Comparison of ENCODE assay signal across 27 mouse cellular contexts in the genomic region with DNA sequence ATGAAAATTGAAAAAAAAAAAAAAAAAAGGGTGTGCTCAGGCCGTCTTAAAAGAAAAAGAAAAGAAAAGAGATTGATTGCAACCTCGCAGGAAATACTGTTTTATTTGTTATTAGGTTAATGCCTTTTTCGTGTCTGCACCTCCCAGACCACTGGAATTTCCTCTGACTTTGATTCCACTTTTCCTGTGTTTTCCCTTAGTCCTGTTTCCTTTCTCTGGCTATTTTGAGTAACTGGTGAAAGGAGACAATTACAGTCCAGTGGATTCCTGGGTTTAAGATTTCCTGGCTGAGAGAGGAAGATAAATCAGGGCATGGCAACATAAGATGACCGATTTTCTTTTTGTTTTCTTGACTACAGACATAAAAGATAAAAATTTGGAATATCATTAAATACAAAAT.
DNase-seq lines count a peak whose midpoint lies in the region; ATAC-seq and TF ChIP-seq lines count a peak whose summit lies in the region.
"Had no signal": no experiment of that assay in that cellular context is flagged by ENCODE, and none has a peak within 500 bp of the region (broad histone marks: within the 10 kb centered on the region; RNA-seq: fewer than 3 reads in every experiment).

No protein-coding gene starts in this region.

- H3K4me1 ChIP-seq in heart, postnatal 0 days (ENCODE audit: control insufficient read depth, insufficient read depth), result no peaks in the 10 kb centered on the region
- no peaks in the 10 kb centered on the region for H3K4me1 ChIP-seq in kidney, embryonic 14.5 days (ENCODE audit: control insufficient read depth, insufficient read depth, low read length)
- no peaks in the 10 kb centered on the region for H3K4me1 ChIP-seq in midbrain, embryonic 12.5 days
- peaks cover 3% of the 10 kb centered on the region; the same call in 1 of the 2 replicates for H3K4me1 ChIP-seq in midbrain, postnatal 0 days (ENCODE audit: insufficient read depth, low read length)
- 0 out of 2 replicates have a peak, but pooled peaks cover 3% of the 10 kb centered on the region for H3K4me1 ChIP-seq in midbrain, embryonic 16.5 days (ENCODE audit: control insufficient read depth, insufficient read depth, low read length)
- H3K4me1 ChIP-seq: heart, embryonic 13.5 days had no signal

- H3K9ac ChIP-seq in heart, postnatal 0 days (replicated peaks; ENCODE audit: low read depth, low read length), result no peak overlapping the region
- no peak overlapping the region for H3K9ac ChIP-seq in kidney, embryonic 14.5 days (ENCODE audit: low read depth, low read length)
- no peak overlapping the region for H3K9ac ChIP-seq in midbrain, embryonic 12.5 days (replicated peaks)
- no peak overlapping the region for H3K9ac ChIP-seq in midbrain, postnatal 0 days (replicated peaks; ENCODE audit: low read length, poor library complexity, severe bottlenecking)
- H3K9ac ChIP-seq in midbrain, embryonic 16.5 days (ENCODE audit: low read depth, low read length), result no peak overlapping the region
- H3K9ac ChIP-seq: forebrain, postnatal 0 days; heart, embryonic 13.5 days; hindbrain, embryonic 14.5 days; liver, postnatal 0 days had no signal

- 45% methylated on average over 4 of the region's 4 CpGs for WGBS in heart, postnatal 0 days
- 46% methylated on average over 4 of the region's 4 CpGs for WGBS in kidney, embryonic 14.5 days
- 77% methylated on average over 4 of the region's 4 CpGs for WGBS in midbrain, embryonic 12.5 days
- WGBS in midbrain, postnatal 0 days, result 69% methylated on average over 4 of the region's 4 CpGs
- WGBS in midbrain, embryonic 16.5 days, result 64% methylated on average over 4 of the region's 4 CpGs

- DNase-seq in heart, postnatal 0 days (ENCODE audit: low spot score), result no peak
- DNase-seq in heart, postnatal 4 days, result no peak
- DNase-seq in kidney, postnatal 14 days, result peak; percentile 13
- DNase-seq in midbrain, postnatal 0 days (ENCODE audit: low spot score), result no peak
- no peak for DNase-seq in layer of hippocampus, postnatal 10 days (ENCODE audit: low spot score in 2 of 2)
- DNase-seq: adrenal gland, adult 8-10 months; B cell, adult 2 months; cerebellum, adult 18-20 months; cerebellum, postnatal 14 days; forebrain, postnatal 0 days; heart, postnatal 36 days; layer of hippocampus, adult 9-11 months; liver, postnatal 0 days; right cerebral cortex, adult 18-20 months; right cerebral cortex, postnatal 4 days; thymus, postnatal 14 days had no signal

- no peaks in the 10 kb centered on the region for H3K36me3 ChIP-seq in heart, postnatal 0 days (replicated peaks; ENCODE audit: control insufficient read depth, insufficient read depth, low read length)
- H3K36me3 ChIP-seq in kidney, embryonic 14.5 days (ENCODE audit: control insufficient read depth, insufficient read depth, low read length), result no peaks in the 10 kb centered on the region
- no peaks in the 10 kb centered on the region for H3K36me3 ChIP-seq in midbrain, embryonic 12.5 days
- no peaks in the 10 kb centered on the region for H3K36me3 ChIP-seq in midbrain, postnatal 0 days (ENCODE audit: insufficient read depth, low read length)
- H3K36me3 ChIP-seq in midbrain, embryonic 16.5 days (ENCODE audit: control insufficient read depth, insufficient read depth, low read length), result no peaks in the 10 kb centered on the region
- H3K36me3 ChIP-seq: G1E; heart, embryonic 13.5 days; limb, embryonic 10.5 days had no signal

- H3K27me3 ChIP-seq in heart, postnatal 0 days (ENCODE audit: control insufficient read depth, insufficient read depth, low read length), result no peaks in the 10 kb centered on the region
- H3K27me3 ChIP-seq in kidney, embryonic 14.5 days (ENCODE audit: control insufficient read depth, insufficient read depth, low read length), result no peaks in the 10 kb centered on the region
- H3K27me3 ChIP-seq in midbrain, embryonic 12.5 days, result no peaks in the 10 kb centered on the region
- H3K27me3 ChIP-seq in midbrain, postnatal 0 days (ENCODE audit: insufficient read depth, low read length), result no peaks in the 10 kb centered on the region
- no peaks in the 10 kb centered on the region for H3K27me3 ChIP-seq in midbrain, embryonic 16.5 days (ENCODE audit: control insufficient read depth, insufficient read depth, low read depth, low read length)
- H3K27me3 ChIP-seq: CH12.LX; heart, embryonic 13.5 days had no signal

- H3K4me2 ChIP-seq in heart, postnatal 0 days (ENCODE audit: low read depth, low read length), result no peak overlapping the region
- H3K4me2 ChIP-seq in kidney, embryonic 14.5 days (replicated peaks; ENCODE audit: low read depth, low read length), result no peak overlapping the region
- H3K4me2 ChIP-seq in midbrain, embryonic 12.5 days (replicated peaks), result no peak overlapping the region
- H3K4me2 ChIP-seq in midbrain, postnatal 0 days (ENCODE audit: low read depth, low read length, poor library complexity, severe bottlenecking), result no peak overlapping the region
- H3K4me2 ChIP-seq in midbrain, embryonic 16.5 days (ENCODE audit: low read length), result no peak overlapping the region
- H3K4me2 ChIP-seq: heart, embryonic 13.5 days; hindbrain, embryonic 14.5 days; liver, embryonic 11.5 days had no signal

- no peak for ATAC-seq in heart, postnatal 0 days (ENCODE audit: insufficient read depth, low read depth)
- ATAC-seq in kidney, embryonic 14.5 days (ENCODE audit: low FRiP score, low TSS enrichment), result no peak
- no peak for ATAC-seq in midbrain, embryonic 12.5 days (ENCODE audit: low FRiP score, low read depth)
- ATAC-seq in midbrain, postnatal 0 days (ENCODE audit: low FRiP score), result no peak
- ATAC-seq in midbrain, embryonic 16.5 days, result no peak
- ATAC-seq: forebrain, postnatal 0 days; inflammation-experienced regulatory T-cells, adult 6 months; liver, postnatal 0 days had no signal

- H3K4me3 ChIP-seq in heart, postnatal 0 days (ENCODE audit: low read depth, low read length), result no peak overlapping the region
- no peak overlapping the region for H3K4me3 ChIP-seq in kidney, embryonic 14.5 days (ENCODE audit: low read length)
- H3K4me3 ChIP-seq in midbrain, embryonic 12.5 days, result no peak overlapping the region
- H3K4me3 ChIP-seq in midbrain, postnatal 0 days (ENCODE audit: low read depth, low read length), result no peak overlapping the region
- no peak overlapping the region for H3K4me3 ChIP-seq in midbrain, embryonic 16.5 days (ENCODE audit: low read depth, low read length)
- H3K4me3 ChIP-seq: heart, embryonic 13.5 days; limb, embryonic 10.5 days had no signal

- no peak for TF ChIP-seq CTCF in heart, postnatal 0 days (IDR thresholded peaks at IDR 0.05; ENCODE audit: low read depth)
- TF ChIP-seq CTCF in midbrain, postnatal 0 days (IDR thresholded peaks at IDR 0.05), result no peak

- no peaks in the 10 kb centered on the region for H3K9me3 ChIP-seq in heart, postnatal 0 days (replicated peaks; ENCODE audit: control insufficient read depth, low read length)
- no peaks in the 10 kb centered on the region for H3K9me3 ChIP-seq in kidney, embryonic 14.5 days (ENCODE audit: control insufficient read depth, low read length)
- H3K9me3 ChIP-seq in midbrain, embryonic 12.5 days, result no peaks in the 10 kb centered on the region
- no peaks in the 10 kb centered on the region for H3K9me3 ChIP-seq in midbrain, postnatal 0 days (ENCODE audit: low read length)
- H3K9me3 ChIP-seq in midbrain, embryonic 16.5 days (replicated peaks; ENCODE audit: control insufficient read depth, low read length, poor library complexity, severe bottlenecking), result no peaks in the 10 kb centered on the region
- H3K9me3 ChIP-seq: G1E; heart, embryonic 13.5 days; limb, embryonic 10.5 days had no signal

- no peak for TF ChIP-seq EP300 in heart, postnatal 0 days (IDR thresholded peaks at IDR 0.05; ENCODE audit: low read depth)

- peak overlapping the region; percentile 4; the same call in 1 of the 2 replicates for H3K27ac ChIP-seq in heart, postnatal 0 days (ENCODE audit: low read depth)
- no peak overlapping the region for H3K27ac ChIP-seq in kidney, embryonic 14.5 days (ENCODE audit: low read depth, low read length)
- peak overlapping the region; percentile 58; the same call in 1 of the 2 replicates for H3K27ac ChIP-seq in midbrain, embryonic 12.5 days (replicated peaks)
- no peak overlapping the region for H3K27ac ChIP-seq in midbrain, postnatal 0 days (ENCODE audit: low read depth, low read length)
- H3K27ac ChIP-seq in midbrain, embryonic 16.5 days (ENCODE audit: low read length), result peak overlapping the region; percentile 33; the same call in 1 of the 2 replicates
- H3K27ac ChIP-seq: limb, embryonic 10.5 days; macrophage had no signal

Comparison
In these comparisons a context has a peak if more than half of its experiments do, and no peak if none do; other contexts are left out.
1. H3K27ac ChIP-seq: peak in heart, postnatal 0 days (single experiment), midbrain, embryonic 12.5 days (single experiment) and midbrain, embryonic 16.5 days (single experiment); none in kidney, embryonic 14.5 days (single experiment) and midbrain, postnatal 0 days (single experiment).